Mouse (Mus musculus) brain, embryonic 14.5 days (tissue): ENCODE measurements around the gene Hpgd.

Experiments used
- CTCF ChIP-seq: fragments of 200-500 bp; IDR thresholded peaks from 2 replicates; pipeline ENCODE4 v1.5.1; 2012; ENCODE audit warnings: inconsistent platforms, mild to moderate bottlenecking, moderate library complexity, borderline replicate concordance; ENCODE audit not compliant: insufficient read depth, insufficient read length; ENCODE audit errors: extremely low read depth
- POLR2A ChIP-seq: fragments of 200-500 bp; IDR thresholded peaks from 2 replicates; pipeline ENCODE4 v1.6.1; 2012; ENCODE audit warnings: mild to moderate bottlenecking, inconsistent platforms, borderline replicate concordance; ENCODE audit not compliant: poor library complexity, insufficient read depth, insufficient read length, severe bottlenecking; ENCODE audit errors: extremely low read depth

DNA sequence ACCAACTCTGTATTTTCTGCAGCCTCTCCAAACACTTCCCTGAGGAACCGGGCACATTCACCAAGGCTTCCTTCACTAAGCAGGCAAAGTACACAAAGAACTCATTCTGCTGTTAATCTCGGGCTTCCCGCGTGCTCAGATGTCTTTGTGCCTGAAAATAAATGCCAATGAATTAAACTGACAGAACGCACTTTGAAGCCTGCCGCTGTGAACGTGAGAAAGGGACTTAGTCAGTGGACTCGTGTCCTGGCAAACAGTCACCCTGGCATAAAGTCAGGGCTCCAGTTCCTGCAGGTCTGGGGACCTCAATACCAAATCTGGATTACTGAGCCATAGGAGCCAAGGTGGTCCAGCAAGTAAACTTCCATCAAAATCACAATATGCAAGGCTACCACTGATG lies 905 bp upstream of the Hpgd start:
- TF ChIP-seq POLR2A: no peak
- TF ChIP-seq CTCF: no peak
